9 mouse cellular contexts compared by ENCODE assay signal in the genomic region with DNA sequence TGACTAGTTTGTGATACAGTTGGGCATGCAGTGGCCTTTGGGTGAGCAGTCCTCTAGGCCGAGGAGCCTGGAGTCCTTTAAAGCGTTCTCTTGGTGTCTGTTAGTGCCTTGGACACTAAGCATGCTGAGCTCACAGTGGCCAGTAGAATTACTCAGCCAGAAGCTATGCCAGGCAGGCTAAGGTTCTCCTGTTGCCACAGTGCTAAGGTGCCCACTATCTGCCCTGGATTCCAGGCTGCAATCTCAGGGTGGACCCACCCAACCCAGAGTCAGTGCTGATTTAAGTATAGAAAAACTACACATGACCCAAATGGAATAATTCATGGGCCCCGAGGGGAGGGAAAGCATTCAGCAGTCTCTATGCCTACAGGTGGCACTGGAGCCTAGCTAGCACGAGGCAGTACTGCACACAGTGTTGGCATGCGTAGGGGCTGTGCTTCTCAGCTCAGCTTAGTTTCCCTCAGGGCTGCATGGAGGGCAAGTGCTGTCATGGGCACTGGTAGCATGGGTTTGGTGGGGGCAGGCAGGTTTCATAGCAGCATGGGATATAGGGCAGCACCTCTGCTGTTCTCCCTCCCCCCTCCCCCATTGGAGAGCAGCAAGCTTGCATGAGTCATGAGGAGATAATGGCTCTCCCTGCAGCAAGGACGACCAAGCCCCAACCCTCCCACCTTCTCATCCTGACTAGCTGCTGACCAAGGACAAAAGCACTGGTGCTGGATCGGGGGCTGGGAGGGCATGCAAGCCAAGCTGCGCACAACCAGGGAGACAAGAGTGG. TPM values are rescaled to one million over a fixed set of nuclear protein-coding genes. Genes with fewer than 3 reads are reported as not detected.
A peak's percentile ranks its signal among the peaks of the same experiment; 100 is the strongest.
DNase-seq lines count a peak whose midpoint lies in the region; ATAC-seq and TF ChIP-seq lines count a peak whose summit lies in the region.
"Had no signal": no experiment of that assay in that cellular context is flagged by ENCODE, and none has a peak within 500 bp of the region (broad histone marks: within the 10 kb centered on the region; RNA-seq: fewer than 3 reads in every experiment).

No protein-coding gene starts in this region.

- H3K4me3 ChIP-seq in forebrain, embryonic 15.5 days, result no peak overlapping the region
- no peak overlapping the region for H3K4me3 ChIP-seq in intestine, postnatal 0 days (ENCODE audit: low read depth, low read length)
- H3K4me3 ChIP-seq in midbrain, embryonic 11.5 days (ENCODE audit: low read depth, low read length), result no peak overlapping the region
- H3K4me3 ChIP-seq: heart, embryonic 13.5 days had no signal

- DNase-seq in left cerebral cortex, postnatal 4 days, result peak; percentile 20
- DNase-seq in left cerebral cortex, postnatal 10 days (ENCODE audit: extremely low spot score in 1 of 2, low spot score in 2 of 2), result no peak
- DNase-seq in NIH3T3 (ENCODE audit: low read depth), result peak; percentile 56
- DNase-seq in midbrain, embryonic 11.5 days (ENCODE audit: low spot score, missing footprints), result no peak
- no peak for DNase-seq in thymus, postnatal 0 days (ENCODE audit: low spot score)
- DNase-seq in cerebellum, adult 8-10 months, result no peak

- H3K9me3 ChIP-seq in forebrain, embryonic 15.5 days, result no peaks in the 10 kb centered on the region
- H3K9me3 ChIP-seq in intestine, postnatal 0 days (ENCODE audit: control insufficient read depth), result no peaks in the 10 kb centered on the region
- H3K9me3 ChIP-seq in midbrain, embryonic 11.5 days (ENCODE audit: control insufficient read depth, low read length), result no peaks in the 10 kb centered on the region
- H3K9me3 ChIP-seq: heart, embryonic 13.5 days had no signal

- intact Hi-C loops in left cerebral cortex, postnatal 4 days (cut with DNase I), result no loop called here
- intact Hi-C loops in left cerebral cortex, postnatal 10 days (cut with DNase I), result no loop called here

- H3K9ac ChIP-seq in forebrain, embryonic 15.5 days (replicated peaks), result no peak overlapping the region
- H3K9ac ChIP-seq in intestine, postnatal 0 days (ENCODE audit: low read depth, low read length), result no peak overlapping the region
- H3K9ac ChIP-seq in midbrain, embryonic 11.5 days (ENCODE audit: low read length), result no peak overlapping the region
- H3K9ac ChIP-seq: heart, embryonic 13.5 days had no signal

- WGBS in forebrain, embryonic 15.5 days, result 58% methylated on average over 8 of the region's 8 CpGs
- 67% methylated on average over 8 of the region's 8 CpGs for WGBS in intestine, postnatal 0 days
- WGBS in midbrain, embryonic 11.5 days, result 76% methylated on average over 8 of the region's 8 CpGs

- peaks cover 34% of the 10 kb centered on the region for H3K36me3 ChIP-seq in forebrain, embryonic 15.5 days
- H3K36me3 ChIP-seq in intestine, postnatal 0 days (ENCODE audit: control insufficient read depth, insufficient read depth), result peaks cover 11% of the 10 kb centered on the region; the same call in 1 of the 2 replicates
- H3K36me3 ChIP-seq in midbrain, embryonic 11.5 days (ENCODE audit: control insufficient read depth, insufficient read depth, low read length), result peaks cover 9% of the 10 kb centered on the region

- H3K4me1 ChIP-seq in forebrain, embryonic 15.5 days, result no peaks in the 10 kb centered on the region
- H3K4me1 ChIP-seq in intestine, postnatal 0 days (replicated peaks; ENCODE audit: control insufficient read depth, insufficient read depth, low read length), result no peaks in the 10 kb centered on the region
- H3K4me1 ChIP-seq in midbrain, embryonic 11.5 days (ENCODE audit: control insufficient read depth, insufficient read depth, low read length), result peaks cover 13% of the 10 kb centered on the region

- 0 out of 2 replicates have a peak overlapping the region, but pooled peaks have one; percentile 44 for H3K27ac ChIP-seq in forebrain, embryonic 15.5 days (replicated peaks)
- no peak overlapping the region for H3K27ac ChIP-seq in intestine, postnatal 0 days (ENCODE audit: low read depth, low read length)
- 0 out of 2 replicates have a peak overlapping the region, but pooled peaks have one; percentile 30 for H3K27ac ChIP-seq in midbrain, embryonic 11.5 days (ENCODE audit: low read depth, low read length)
- H3K27ac ChIP-seq: heart, embryonic 13.5 days had no signal

- no peaks in the 10 kb centered on the region for H3K27me3 ChIP-seq in forebrain, embryonic 15.5 days
- H3K27me3 ChIP-seq in intestine, postnatal 0 days (replicated peaks; ENCODE audit: control insufficient read depth, insufficient read depth, low read length), result no peaks in the 10 kb centered on the region
- H3K27me3 ChIP-seq in midbrain, embryonic 11.5 days (ENCODE audit: control insufficient read depth, insufficient read depth, low read length), result no peaks in the 10 kb centered on the region
- H3K27me3 ChIP-seq: heart, embryonic 13.5 days had no signal

- peak; percentile 76 for ATAC-seq in forebrain, embryonic 15.5 days (replicated peaks)
- ATAC-seq in intestine, postnatal 0 days, result 0 out of 2 replicates have a peak, but pooled peaks have one; percentile 17
- ATAC-seq in midbrain, embryonic 11.5 days (ENCODE audit: low FRiP score), result peak; percentile 52

- peak; percentile 61 for TF ChIP-seq CTCF in intestine, postnatal 0 days (IDR thresholded peaks at IDR 0.05; ENCODE audit: low read depth)

- H3K4me2 ChIP-seq in forebrain, embryonic 15.5 days (replicated peaks), result no peak overlapping the region
- H3K4me2 ChIP-seq in intestine, postnatal 0 days (replicated peaks; ENCODE audit: low read depth), result no peak overlapping the region
- no peak overlapping the region for H3K4me2 ChIP-seq in midbrain, embryonic 11.5 days
- H3K4me2 ChIP-seq: heart, embryonic 13.5 days had no signal

RNA-seq across cellular contexts. Expression of a gene that starts 29.8 kb away (rescaled TPM):
- total RNA-seq in left cerebral cortex, postnatal 4 days (2021), result 10 to 100 TPM; 45.5 to 46.4 TPM
- 10 to 100 TPM; 29.5 to 30.0 TPM for total RNA-seq in left cerebral cortex, postnatal 10 days (2021)
- polyA plus RNA-seq in forebrain, embryonic 15.5 days (2015; fragmentation: Nextera tagmentation; extraction: Ambion mirVana), result 97.3 and 105 TPM in 2 replicates
- 62.8 and 69.8 TPM in 2 replicates for polyA plus RNA-seq in intestine, postnatal 0 days (2015; fragmentation: Nextera tagmentation; extraction: Ambion mirVana)
- polyA plus RNA-seq in midbrain, embryonic 11.5 days (2014; fragmentation: Nextera tagmentation; extraction: Ambion mirVana), result 115 and 120 TPM in 2 replicates
- polyA plus RNA-seq in thymus, postnatal 0 days (2015; fragmentation: Nextera tagmentation; extraction: Ambion mirVana), result 158 and 174 TPM in 2 replicates

Comparison
In these comparisons a context has a peak if more than half of its experiments do, and no peak if none do; other contexts are left out.
1. DNase-seq: peak in left cerebral cortex, postnatal 4 days (single experiment) and NIH3T3 (single experiment); none in left cerebral cortex, postnatal 10 days (0 of 2), midbrain, embryonic 11.5 days (single experiment), thymus, postnatal 0 days (single experiment) and cerebellum, adult 8-10 months (single experiment).
2. ATAC-seq: peak in every context shown above with its lines; median percentile 76 in forebrain, embryonic 15.5 days; 52 in midbrain, embryonic 11.5 days; 17 in intestine, postnatal 0 days.